Mouse (Mus musculus) bone marrow, adult 2 months (tissue): Measurements from ENCODE around the gene Gm45716. TPM values are rescaled to one million over a fixed set of nuclear protein-coding genes. Genes with fewer than 3 reads are reported as not detected.

Experiments used
- H3K27ac ChIP-seq: fragments of 200-500 bp; 2 replicates; pipeline ENCODE4 v1.5.1; 2012; ENCODE audit warnings: low read depth, mild to moderate bottlenecking, control low read depth, inconsistent platforms, low read length; ENCODE audit not compliant: control insufficient read depth, poor library complexity, insufficient read depth
- H3K4me1 ChIP-seq: fragments of 200-500 bp; 2 replicates; pipeline ENCODE4 v1.6.1; 2011; ENCODE audit warnings: low read length; ENCODE audit not compliant: control insufficient read depth, insufficient read depth
- H3K4me3 ChIP-seq: fragments of 200-500 bp; replicated peaks from 2 replicates; pipeline ENCODE3; 2011; ENCODE audit warnings: mild to moderate bottlenecking, low read depth, low read length, control low read depth; ENCODE audit not compliant: control insufficient read depth
- CTCF ChIP-seq: fragments of 200-500 bp; IDR thresholded peaks from 2 replicates; pipeline ENCODE4 v1.5.1; 2011; ENCODE audit warnings: low read length, control low read depth; ENCODE audit not compliant: control insufficient read depth, insufficient read depth
- POLR2A ChIP-seq: fragments of 200-500 bp; IDR thresholded peaks from 2 replicates; pipeline ENCODE4 v1.6.1; 2011; ENCODE audit warnings: low read depth, mild to moderate bottlenecking, control low read depth, low read length, borderline replicate concordance; ENCODE audit not compliant: control insufficient read depth
- WGBS: fragments of 180-500 bp; shearing (Covaris S2); methylation state at CpG from one replicate; pipeline ENCODE4 v1.1.7; 2018; 5-methylcytosine and 5-hydroxymethylcytosine counted together
- polyA plus RNA-seq: library from polyadenylated mRNA; stranded (reverse); fragments of >200 nt; gene quantifications from 2 replicates; pipeline ENCODE4 v1.2.4, GENCODE M21; 2011; ENCODE audit warnings: low replicate concordance; ENCODE audit not compliant: missing spikeins, insufficient read depth, insufficient read length

The Gm45716 gene
- polyA plus RNA-seq, 1 experiment, result 3.2 TPM

DNA sequence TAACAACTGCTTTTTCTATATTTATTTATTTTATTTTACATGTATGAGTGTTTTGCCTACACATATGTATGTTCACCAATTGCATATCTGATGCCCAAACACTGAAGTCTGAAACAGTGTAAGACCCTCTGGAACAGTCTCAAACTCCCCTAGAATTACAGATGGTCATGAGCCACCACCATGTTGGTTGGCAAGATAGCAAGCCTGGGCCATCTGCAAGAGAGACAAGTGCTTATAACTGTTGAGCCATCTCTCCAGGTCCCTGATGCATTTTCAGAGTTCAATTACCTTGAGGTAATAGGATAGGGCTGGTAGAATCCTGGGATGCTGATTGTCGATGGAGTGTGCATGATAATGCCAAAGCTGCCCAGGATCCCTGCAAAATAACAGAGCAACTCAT is 7.5 kb downstream of the Gm45716 start:
- WGBS, result 85% methylated on average over 1 of the region's 1 CpGs
- TF ChIP-seq POLR2A, result no peak
- no peak for TF ChIP-seq CTCF

GRCm38 (mm10) chr11:90195756-90196520 is 8.5 kb downstream of the Gm45716 start:
- TF ChIP-seq POLR2A, result no peak
- TF ChIP-seq CTCF, result no peak
- Histone ChIP-seq H3K4me1 (no peaks in the 10 kb centered on the region), H3K4me3 (no peak overlapping the region), H3K27ac (no peak overlapping the region)
- 76% methylated on average over 11 of the region's 11 CpGs for WGBS

More for the DNA sequence above, 7.5 kb downstream of the Gm45716 start:
- Histone ChIP-seq H3K27ac (no peak overlapping the region), H3K4me3 (no peak overlapping the region), H3K4me1 (no peaks in the 10 kb centered on the region)

- no peak overlapping the region for H3K27ac ChIP-seq
- 71% methylated on average over 12 of the region's 12 CpGs for WGBS
- no peak for TF ChIP-seq POLR2A
- no peak for TF ChIP-seq CTCF
- H3K4me3 ChIP-seq, result no peak overlapping the region
- H3K4me1 ChIP-seq, result no peaks in the 10 kb centered on the region
Observed at GRCm38 (mm10) chr11:90196521-90197215, 9.2 kb downstream of the Gm45716 start.

DNA sequence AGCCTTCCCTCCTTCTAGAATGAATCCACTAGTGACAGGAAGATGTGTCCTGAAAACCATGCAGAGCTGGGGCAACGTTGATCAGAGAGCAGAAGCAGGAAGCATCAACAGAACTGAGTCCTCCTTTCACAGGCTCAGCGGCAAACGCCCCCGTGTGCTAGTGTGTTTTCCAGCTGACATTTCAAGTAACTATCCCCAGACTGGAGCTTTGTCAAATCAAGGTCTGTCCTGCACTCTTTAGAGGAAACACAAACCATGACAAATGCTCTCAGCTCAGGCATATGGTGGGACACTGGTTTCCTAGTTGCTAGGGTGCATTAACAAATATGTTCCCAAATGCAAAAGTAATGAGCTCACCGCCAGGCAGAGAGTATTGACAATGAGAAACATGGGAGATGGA is 10.6 kb downstream of the Gm45716 start:
- no peaks in the 10 kb centered on the region for H3K4me1 ChIP-seq
- WGBS, result 41% methylated on average over 5 of the region's 5 CpGs
- no peak overlapping the region for H3K27ac ChIP-seq
- TF ChIP-seq CTCF (no peak), POLR2A (no peak)
- H3K4me3 ChIP-seq, result no peak overlapping the region

- H3K4me1 ChIP-seq, result no peaks in the 10 kb centered on the region
- 80% methylated on average over 2 of the region's 2 CpGs for WGBS
- TF ChIP-seq CTCF, result no peak
- TF ChIP-seq POLR2A, result no peak
- H3K27ac ChIP-seq, result no peak overlapping the region
- H3K4me3 ChIP-seq, result no peak overlapping the region
Observed at GRCm38 (mm10) chr11:90200826-90201225, 13.3 kb downstream of the Gm45716 start.

GRCm38 (mm10) chr11:90214246-90214645 is 26.8 kb downstream of the Gm45716 start:
- no peaks in the 10 kb centered on the region for H3K4me1 ChIP-seq
- H3K4me3 ChIP-seq, result no peak overlapping the region
- no peak overlapping the region for H3K27ac ChIP-seq
- TF ChIP-seq CTCF, result no peak
- TF ChIP-seq POLR2A, result no peak
- 83% methylated on average over 7 of the region's 7 CpGs for WGBS

DNA sequence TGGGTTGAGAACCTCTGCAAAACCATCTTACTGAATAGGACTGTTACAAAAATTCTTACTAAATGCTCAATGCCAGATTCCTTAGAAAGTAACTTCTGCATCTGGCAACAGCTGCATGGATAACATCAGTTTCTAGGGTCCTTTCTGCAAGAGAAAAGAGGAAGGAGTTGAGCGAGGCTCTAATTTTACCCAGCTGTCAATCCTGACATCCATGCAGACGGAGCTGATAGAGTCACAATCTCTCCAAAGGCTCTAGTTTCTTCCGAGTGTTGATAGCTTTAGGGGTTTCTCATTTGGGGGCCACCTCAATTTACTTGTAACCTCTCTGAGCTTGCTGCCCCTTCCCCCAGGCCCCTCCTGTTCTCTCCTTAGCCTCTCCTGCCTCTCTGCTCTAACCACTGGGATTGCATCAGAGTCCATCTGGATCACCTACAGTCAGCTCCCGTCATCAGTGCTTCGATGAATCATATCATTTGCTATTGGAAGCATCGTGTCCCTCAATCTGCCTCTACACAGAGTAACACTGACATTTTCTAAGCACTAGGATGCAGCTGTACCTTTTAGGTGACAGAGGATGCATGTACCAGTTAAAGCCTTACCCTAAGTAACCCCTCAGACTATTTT is 32.7 kb downstream of the Gm45716 start:
- H3K4me3 ChIP-seq, result no peak overlapping the region

GRCm38 (mm10) chr11:90220750-90221149 is 33.3 kb downstream of the Gm45716 start:
- WGBS, result 49% methylated on average over 2 of the region's 2 CpGs
- no peak overlapping the region for H3K4me3 ChIP-seq
- no peak overlapping the region for H3K27ac ChIP-seq
- no peak for TF ChIP-seq POLR2A
- peaks cover under 1% of the 10 kb centered on the region; the same call in 1 of the 2 replicates for H3K4me1 ChIP-seq

More for the DNA sequence above, 32.7 kb downstream of the Gm45716 start:
- 22% methylated on average over 6 of the region's 6 CpGs for WGBS
- no peak for TF ChIP-seq POLR2A
- no peak for TF ChIP-seq CTCF
- no peaks in the 10 kb centered on the region for H3K4me1 ChIP-seq
- no peak overlapping the region for H3K27ac ChIP-seq
